Mouse (Mus musculus) kidney, adult 2 months (tissue): ENCODE measurements around the gene Srp14. TPM values are rescaled to one million over a fixed set of nuclear protein-coding genes. Genes with fewer than 3 reads are reported as not detected.

Experiments
- DNase-seq: peaks from one replicate; pipeline ENCODE4 v3.0.0; 2021
- H3K27ac ChIP-seq: fragments of 200-500 bp; 2 replicates; pipeline ENCODE4 v1.5.1; 2012; ENCODE audit warnings: low read depth, low read length, control low read depth, inconsistent platforms; ENCODE audit not compliant: insufficient read depth
- H3K27me3 ChIP-seq: fragments of 200-500 bp; replicated peaks from 2 replicates; pipeline ENCODE4 v1.6.1; 2012; ENCODE audit warnings: mild to moderate bottlenecking, moderate library complexity, low read length, inconsistent platforms; ENCODE audit not compliant: control insufficient read depth, insufficient read depth
- H3K36me3 ChIP-seq: fragments of 200-500 bp; 2 replicates; pipeline ENCODE4 v1.6.1; 2012; ENCODE audit warnings: mild to moderate bottlenecking, moderate library complexity, low read length, inconsistent platforms; ENCODE audit not compliant: control insufficient read depth, insufficient read depth
- H3K4me1 ChIP-seq: fragments of 200-500 bp; 2 replicates; pipeline ENCODE4 v1.6.1; 2011; ENCODE audit warnings: low read length; ENCODE audit not compliant: control insufficient read depth, insufficient read depth
- H3K4me3 ChIP-seq: fragments of 200-500 bp; 2 replicates; pipeline ENCODE4 v1.5.1; 2011; ENCODE audit warnings: mild to moderate bottlenecking, low read depth, low read length, control low read depth; ENCODE audit not compliant: insufficient read depth
- CTCF ChIP-seq: fragments of 200-500 bp; conservative IDR thresholded peaks from 2 replicates; pipeline ENCODE4 v1.5.1; 2011; ENCODE audit warnings: low read depth, mild to moderate bottlenecking, control low read depth, low read length, moderate library complexity, mixed read lengths; ENCODE audit not compliant: insufficient read depth, insufficient read length
- POLR2A ChIP-seq: fragments of 200-500 bp; IDR thresholded peaks from one replicate; pipeline ENCODE4 v1.6.1; 2011; ENCODE audit warnings: low read depth, low read length, control low read depth
- WGBS: fragments of 180-500 bp; shearing (Covaris S2); methylation state at CpG from one replicate; pipeline ENCODE4 v1.1.7; 2018; 5-methylcytosine and 5-hydroxymethylcytosine counted together
- polyA plus RNA-seq: library from polyadenylated mRNA; depleted of rRNA; stranded (reverse); fragments of >200 nt; gene quantifications from 2 replicates; pipeline ENCODE4 v1.2.3, GENCODE M21; 2012

The Srp14 gene
- polyA plus RNA-seq, 1 experiment: 77.2 TPM

GRCm38 (mm10) chr2:118498476-118498875, 19.0 kb upstream of the Srp14 start:
- H3K27ac ChIP-seq: no peak overlapping the region
- H3K36me3 ChIP-seq: no peaks in the 10 kb centered on the region
- H3K4me3 ChIP-seq: no peak overlapping the region
- DNase-seq: no peak
- no peaks in the 10 kb centered on the region for H3K4me1 ChIP-seq
- H3K27me3 ChIP-seq: no peaks in the 10 kb centered on the region
- TF ChIP-seq POLR2A (no peak), CTCF (no peak)
- WGBS: 81% methylated on average over 6 of the region's 6 CpGs

GRCm38 (mm10) chr2:118497890-118498289, 18.4 kb upstream of the Srp14 start:
- no peak overlapping the region for H3K27ac ChIP-seq
- WGBS: 91% methylated on average over 5 of the region's 5 CpGs
- no peaks in the 10 kb centered on the region for H3K36me3 ChIP-seq
- no peak for DNase-seq
- no peaks in the 10 kb centered on the region for H3K27me3 ChIP-seq
- no peak overlapping the region for H3K4me3 ChIP-seq
- H3K4me1 ChIP-seq: no peaks in the 10 kb centered on the region
- TF ChIP-seq CTCF (no peak), POLR2A (no peak)

GRCm38 (mm10) chr2:118495024-118495423, 15.5 kb upstream of the Srp14 start:
- Histone ChIP-seq H3K27ac (no peak overlapping the region), H3K36me3 (no peaks in the 10 kb centered on the region), H3K27me3 (no peaks in the 10 kb centered on the region), H3K4me1 (peaks cover 6% of the 10 kb centered on the region; the same call in 1 of the 2 replicates), H3K4me3 (no peak overlapping the region)
- TF ChIP-seq CTCF (no peak), POLR2A (no peak)
- no peak for DNase-seq
- WGBS: 87% methylated on average over 9 of the region's 9 CpGs

GRCm38 (mm10) chr2:118491741-118492395, 12.4 kb upstream of the Srp14 start:
- Histone ChIP-seq H3K27ac (peak overlapping the region; percentile 8; the same call in 1 of the 2 replicates), H3K36me3 (no peaks in the 10 kb centered on the region), H3K4me1 (peaks cover 9% of the 10 kb centered on the region; the same call in 1 of the 2 replicates), H3K27me3 (no peaks in the 10 kb centered on the region), H3K4me3 (no peak overlapping the region)
- DNase-seq: peak; percentile 58
- TF ChIP-seq POLR2A: no peak
- TF ChIP-seq CTCF: no peak
- 93% methylated on average over 4 of the region's 4 CpGs for WGBS

GRCm38 (mm10) chr2:118491281-118491731, 11.8 kb upstream of the Srp14 start:
- H3K27ac ChIP-seq: peak overlapping the region; percentile 8
- peak; percentile 72 for DNase-seq
- no peaks in the 10 kb centered on the region for H3K27me3 ChIP-seq
- TF ChIP-seq POLR2A (no peak), CTCF (no peak)
- no peaks in the 10 kb centered on the region for H3K36me3 ChIP-seq
- WGBS: 56% methylated on average over 5 of the region's 5 CpGs
- H3K4me3 ChIP-seq: no peak overlapping the region
- peaks cover 9% of the 10 kb centered on the region; the same call in 1 of the 2 replicates for H3K4me1 ChIP-seq

GRCm38 (mm10) chr2:118490241-118491091, 11.0 kb upstream of the Srp14 start:
- Histone ChIP-seq H3K27me3 (no peaks in the 10 kb centered on the region), H3K4me1 (peaks cover 9% of the 10 kb centered on the region; the same call in 1 of the 2 replicates), H3K27ac (peak overlapping the region; percentile 26), H3K4me3 (no peak overlapping the region), H3K36me3 (no peaks in the 10 kb centered on the region)
- 24% methylated on average over 12 of the region's 12 CpGs for WGBS
- peak; percentile 89 for DNase-seq
- TF ChIP-seq POLR2A (no peak), CTCF (no peak)

- TF ChIP-seq CTCF: peak; percentile 51
- no peak for TF ChIP-seq POLR2A
- 83% methylated on average over 3 of the region's 3 CpGs for WGBS
- Histone ChIP-seq H3K4me1 (peaks cover 9% of the 10 kb centered on the region; the same call in 1 of the 2 replicates), H3K27me3 (no peaks in the 10 kb centered on the region), H3K4me3 (no peak overlapping the region), H3K27ac (no peak overlapping the region), H3K36me3 (no peaks in the 10 kb centered on the region)
- peak; percentile 46 for DNase-seq
Measured at GRCm38 (mm10) chr2:118487806-118488205, 8.3 kb upstream of the Srp14 start.
